Mouse (Mus musculus) limb, embryonic 11.5 days (tissue): ENCODE results near the gene Nkain2. TPM values are rescaled to one million over a fixed set of nuclear protein-coding genes. Genes with fewer than 3 reads are reported as not detected.

Experiments
- ATAC-seq: fragments of 200-750 bp; cut with Nextera tagmentation; 2 replicates; pipeline ENCODE4 v1.8.0; 2017; ENCODE audit warnings: low read depth; ENCODE audit not compliant: insufficient number of reproducible peaks, low FRiP score, low TSS enrichment
- DNase-seq: peaks from one replicate; pipeline ENCODE4 v3.0.0-alpha.2; 2015; ENCODE audit warnings: low spot score
- H3K27ac ChIP-seq: fragments of 300-500 bp; sonication (generic); replicated peaks from 2 replicates; pipeline ENCODE4 v1.5.1; 2014; ENCODE audit warnings: low read depth, mild to moderate bottlenecking, low read length
- H3K27me3 ChIP-seq: fragments of 300-500 bp; sonication (generic); 2 replicates; pipeline ENCODE4 v1.6.1; 2014; ENCODE audit warnings: mild to moderate bottlenecking, low read length, mixed read lengths; ENCODE audit not compliant: control insufficient read depth, insufficient read depth
- H3K36me3 ChIP-seq: fragments of 300-500 bp; sonication (generic); 2 replicates; pipeline ENCODE4 v1.6.1; 2014; ENCODE audit warnings: mild to moderate bottlenecking, low read length, moderate library complexity, mixed read lengths; ENCODE audit not compliant: control insufficient read depth, insufficient read depth
- H3K4me1 ChIP-seq: fragments of 300-500 bp; sonication (generic); 2 replicates; pipeline ENCODE4 v1.6.1; 2014; ENCODE audit warnings: low read length, mixed read lengths; ENCODE audit not compliant: control insufficient read depth, insufficient read depth
- H3K4me2 ChIP-seq: fragments of 300-500 bp; sonication (generic); 2 replicates; pipeline ENCODE4 v1.6.1; 2014; ENCODE audit warnings: low read depth, mild to moderate bottlenecking, moderate library complexity; ENCODE audit not compliant: severe bottlenecking
- H3K4me3 ChIP-seq: fragments of 300-500 bp; sonication (generic); 2 replicates; pipeline ENCODE4 v1.5.1; 2014; ENCODE audit warnings: low read depth, low read length
- H3K9ac ChIP-seq: fragments of 300-500 bp; sonication (generic); 2 replicates; pipeline ENCODE4 v1.6.1; 2014; ENCODE audit warnings: mild to moderate bottlenecking, low read length
- H3K9me3 ChIP-seq: fragments of 300-500 bp; sonication (generic); 2 replicates; pipeline ENCODE4 v1.6.1; 2016; ENCODE audit warnings: low read length; ENCODE audit not compliant: control insufficient read depth
- WGBS: fragments of 180-500 bp; shearing (Covaris S2); extraction: QIAGEN DNeasy Blood & Tissue Kit; methylation state at CpG from one replicate; pipeline ENCODE4 v1.1.7; 2014; 5-methylcytosine and 5-hydroxymethylcytosine counted together
- polyA plus RNA-seq: library from polyadenylated mRNA; unstranded; fragments of >200 nt; fragmentation: Nextera tagmentation; extraction: Ambion mirVana; gene quantifications from 2 replicates; pipeline ENCODE4 v1.2.1, GENCODE M21; 2014

Gene Nkain2
- polyA plus RNA-seq, 1 experiment from 2014 or later = 0.20 TPM

GRCm38 (mm10) chr10:31812543-31812942 lies 1077.7 kb downstream of the Nkain2 start:
- H3K36me3 ChIP-seq = no peaks in the 10 kb centered on the region
- ATAC-seq (no peak), DNase-seq (no peak)
- no peak overlapping the region for H3K27ac ChIP-seq
- no peaks in the 10 kb centered on the region for H3K27me3 ChIP-seq
- H3K9me3 ChIP-seq = no peaks in the 10 kb centered on the region
- WGBS = 76% methylated on average over 3 of the region's 3 CpGs
- H3K9ac ChIP-seq = no peak overlapping the region
- H3K4me2 ChIP-seq = no peak overlapping the region
- no peaks in the 10 kb centered on the region for H3K4me1 ChIP-seq
- H3K4me3 ChIP-seq = no peak overlapping the region

- no peaks in the 10 kb centered on the region for H3K27me3 ChIP-seq
- DNase-seq (peak; percentile 85), ATAC-seq (peak; percentile 86)
- no peaks in the 10 kb centered on the region for H3K36me3 ChIP-seq
- no peaks in the 10 kb centered on the region for H3K4me1 ChIP-seq
- no peaks in the 10 kb centered on the region for H3K9me3 ChIP-seq
- no peak overlapping the region for H3K4me3 ChIP-seq
- no peak overlapping the region for H3K4me2 ChIP-seq
- no peak overlapping the region for H3K9ac ChIP-seq
- WGBS = 29% methylated on average over 5 of the region's 5 CpGs
- no peak overlapping the region for H3K27ac ChIP-seq
Measured at GRCm38 (mm10) chr10:31742443-31743057, 1147.7 kb downstream of the Nkain2 start.

- Histone ChIP-seq H3K9ac (no peak overlapping the region), H3K36me3 (no peaks in the 10 kb centered on the region), H3K27ac (no peak overlapping the region), H3K4me2 (no peak overlapping the region), H3K27me3 (no peaks in the 10 kb centered on the region), H3K4me3 (no peak overlapping the region), H3K9me3 (no peaks in the 10 kb centered on the region), H3K4me1 (no peaks in the 10 kb centered on the region)
- no peak for ATAC-seq
- no peak for DNase-seq
Measured at GRCm38 (mm10) chr10:31728036-31728435, 1162.2 kb downstream of the Nkain2 start.

- H3K27ac ChIP-seq = no peak overlapping the region
- H3K9ac ChIP-seq = no peak overlapping the region
- DNase-seq (no peak), ATAC-seq (no peak)
- no peaks in the 10 kb centered on the region for H3K36me3 ChIP-seq
- no peaks in the 10 kb centered on the region for H3K27me3 ChIP-seq
- no peak overlapping the region for H3K4me3 ChIP-seq
- no peaks in the 10 kb centered on the region for H3K9me3 ChIP-seq
- H3K4me1 ChIP-seq = no peaks in the 10 kb centered on the region
- no peak overlapping the region for H3K4me2 ChIP-seq
- 84% methylated on average over 3 of the region's 3 CpGs for WGBS
Measured at GRCm38 (mm10) chr10:31647270-31647669, 1243.0 kb downstream of the Nkain2 start.

GRCm38 (mm10) chr10:31646083-31646482 lies 1244.2 kb downstream of the Nkain2 start:
- Histone ChIP-seq H3K27me3 (no peaks in the 10 kb centered on the region), H3K36me3 (no peaks in the 10 kb centered on the region), H3K4me2 (no peak overlapping the region), H3K9ac (no peak overlapping the region), H3K27ac (no peak overlapping the region), H3K4me1 (no peaks in the 10 kb centered on the region), H3K9me3 (no peaks in the 10 kb centered on the region), H3K4me3 (no peak overlapping the region)
- 67% methylated on average over 1 of the region's 1 CpGs for WGBS
- ATAC-seq (no peak), DNase-seq (no peak)

Other genes with a start within 250 kb of the Nkain2 start
- 0.26 and 0.37 TPM in 2 replicates for gene Trdn, start 190.1 kb upstream of the Nkain2 start, polyA plus RNA-seq